Mouse (Mus musculus) cerebellum, postnatal 14 days (tissue): Measurements from ENCODE around the gene Ass1.

Source experiments
- DNase-seq, 2 experiments: peaks; one replicate each; pipeline ENCODE4 v3.0.0; 2021; ENCODE audit warnings: mixed read lengths in 2 of 2

The Ass1 gene

GRCm38 (mm10) chr2:31458989-31459936, 10.7 kb upstream of the Ass1 start:
- no peak for DNase-seq

GRCm38 (mm10) chr2:31460025-31460571, 9.9 kb upstream of the Ass1 start:
- peak in 1 of 2 experiments; percentile 60 for DNase-seq

- no peak for DNase-seq
Measured at GRCm38 (mm10) chr2:31460920-31461319, 9.1 kb upstream of the Ass1 start.

- DNase-seq = no peak
Measured at GRCm38 (mm10) chr2:31462051-31462450, 8.0 kb upstream of the Ass1 start.

- DNase-seq = no peak
Measured at GRCm38 (mm10) chr2:31463253-31463652, 6.8 kb upstream of the Ass1 start.

- no peak for DNase-seq
Measured at GRCm38 (mm10) chr2:31463696-31464528, 6.1 kb upstream of the Ass1 start.

- no peak for DNase-seq
Measured at GRCm38 (mm10) chr2:31464529-31464910, 5.5 kb upstream of the Ass1 start.

GRCm38 (mm10) chr2:31467457-31467856, 2.5 kb upstream of the Ass1 start:
- no peak for DNase-seq

GRCm38 (mm10) chr2:31468857-31469256, 1.1 kb upstream of the Ass1 start:
- DNase-seq = no peak

GRCm38 (mm10) chr2:31469480-31469879, 527 bp upstream of the Ass1 start:
- DNase-seq = peak in 1 of 2 experiments; percentile 48

GRCm38 (mm10) chr2:31470683-31471385, 827 bp downstream of the Ass1 start:
- DNase-seq = no peak

- DNase-seq = no peak
Measured at GRCm38 (mm10) chr2:31471611-31472010, 1.6 kb downstream of the Ass1 start.

GRCm38 (mm10) chr2:31472406-31473065, 2.5 kb downstream of the Ass1 start:
- peak; percentile 64 to 83 for DNase-seq

- peak in 1 of 2 experiments; percentile 43 for DNase-seq
Measured at GRCm38 (mm10) chr2:31473941-31474340, 3.9 kb downstream of the Ass1 start.

GRCm38 (mm10) chr2:31474686-31475085, 4.7 kb downstream of the Ass1 start:
- no peak for DNase-seq

- DNase-seq = no peak
Measured at GRCm38 (mm10) chr2:31476107-31476820, 6.3 kb downstream of the Ass1 start.

- peak in 1 of 2 experiments; percentile 58 for DNase-seq
Measured at GRCm38 (mm10) chr2:31477234-31478161, 7.5 kb downstream of the Ass1 start.

- peak; percentile 94 to 95 for DNase-seq
Measured at GRCm38 (mm10) chr2:31482914-31483575, 13.0 kb downstream of the Ass1 start.

GRCm38 (mm10) chr2:31484187-31484586, 14.2 kb downstream of the Ass1 start:
- peak; percentile 93 to 97 for DNase-seq

- DNase-seq = peak in 1 of 2 experiments; percentile 70
Measured at GRCm38 (mm10) chr2:31489166-31489565, 19.2 kb downstream of the Ass1 start.
